Mouse (Mus musculus): Measurements from ENCODE around the gene Mypn. TPM values are rescaled to one million over a fixed set of nuclear protein-coding genes. Genes with fewer than 3 reads are reported as not detected.

Mypn gene
- polyA plus RNA-seq (2016; fragmentation: Nextera tagmentation; extraction: Ambion mirVana) = 0.08 and 0.76 TPM in 2 replicates

DNA sequence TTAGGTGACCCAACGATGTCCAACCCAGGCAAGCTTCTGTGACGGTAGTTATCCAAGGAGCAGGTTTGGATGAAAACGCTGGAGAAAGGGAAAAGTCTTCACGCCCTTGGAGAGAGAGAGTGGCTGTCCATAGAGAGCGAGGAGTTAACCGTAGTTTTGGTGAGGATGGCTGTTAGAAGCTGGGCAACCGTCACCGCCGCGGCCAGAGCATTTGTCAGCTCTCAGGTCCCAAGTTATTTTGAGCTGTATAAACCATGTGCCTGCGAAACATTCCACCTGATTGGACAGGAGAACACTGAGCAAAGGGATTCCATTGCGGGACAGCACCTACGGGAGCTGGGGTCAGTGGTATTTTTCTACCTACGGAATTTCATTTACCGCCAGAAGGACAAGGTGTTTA, at the start of gene Mypn:
Gene Mypn, minus strand, starts transcription at position 225 of the 400 bp plus-strand sequence.
- Histone ChIP-seq H3K27me3 (no peaks in the 10 kb centered on the region), H3K36me3 (no peaks in the 10 kb centered on the region), H3K4me1 (no peaks in the 10 kb centered on the region), H3K4me2 (replicated peaks) (no peak within 1 kb of the TSS), H3K27ac (no peak within 1 kb of the TSS), H3K4me3 (no peak within 1 kb of the TSS), H3K9me3 (replicated peaks) (no peaks in the 10 kb centered on the region), H3K9ac (no peak within 1 kb of the TSS)
- no peak for ATAC-seq (ENCODE audit: low FRiP score)
- WGBS = 89% methylated on average over 15 of the region's 15 CpGs

DNA sequence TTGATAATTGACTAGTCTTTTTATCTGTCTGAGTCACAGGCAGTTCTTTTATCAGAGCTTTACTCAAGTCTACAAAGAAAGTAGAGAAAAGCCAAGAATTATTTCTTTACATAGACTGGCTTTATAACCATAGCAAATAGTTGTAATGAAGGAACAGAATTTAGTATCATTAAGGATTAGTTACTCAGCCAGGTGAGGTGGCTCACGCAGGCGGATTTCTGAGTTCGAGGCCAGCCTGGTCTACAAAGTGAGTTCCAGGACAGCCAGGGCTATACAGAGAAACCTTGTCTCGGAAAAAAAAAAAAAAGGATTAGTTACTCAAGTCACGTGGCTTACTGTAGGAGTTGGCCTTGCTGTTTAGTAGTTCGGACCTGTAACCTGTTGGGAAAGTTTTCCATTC, 44.7 kb upstream of the Mypn start:
- Histone ChIP-seq H3K36me3 (peaks cover 19% of the 10 kb centered on the region), H3K4me3 (no peak overlapping the region), H3K9ac (no peak overlapping the region), H3K9me3 (replicated peaks) (no peaks in the 10 kb centered on the region), H3K27ac (no peak overlapping the region), H3K4me1 (peaks cover 6% of the 10 kb centered on the region; the same call in 1 of the 2 replicates), H3K4me2 (replicated peaks) (no peak overlapping the region), H3K27me3 (no peaks in the 10 kb centered on the region)
- no peak for ATAC-seq (ENCODE audit: low FRiP score)
- 95% methylated on average over 6 of the region's 6 CpGs for WGBS

DNA sequence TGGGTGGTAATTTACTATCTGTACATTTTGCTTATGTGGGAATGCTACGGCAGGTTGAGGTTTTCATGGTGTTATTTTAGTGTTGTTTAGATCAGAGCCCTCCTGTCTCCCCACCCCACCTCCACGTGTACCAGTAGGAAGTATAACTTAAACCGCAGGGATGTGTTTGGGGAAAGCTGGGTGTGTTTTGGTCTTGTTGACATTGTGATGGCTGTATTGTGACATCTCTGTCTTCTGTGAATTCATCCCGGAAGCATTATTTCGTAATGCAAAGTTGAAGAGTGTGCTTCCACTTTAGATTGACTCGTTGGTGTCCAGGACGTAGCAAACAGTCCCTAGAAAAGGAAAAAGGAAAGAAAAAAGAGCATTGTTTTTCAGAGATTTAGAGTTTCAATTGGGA, 43.7 kb upstream of the Mypn start:
- Histone ChIP-seq H3K4me3 (no peak overlapping the region), H3K9me3 (replicated peaks) (no peaks in the 10 kb centered on the region), H3K27me3 (no peaks in the 10 kb centered on the region), H3K9ac (no peak overlapping the region), H3K4me2 (replicated peaks) (no peak overlapping the region), H3K36me3 (peaks cover 16% of the 10 kb centered on the region), H3K4me1 (peaks cover 13% of the 10 kb centered on the region), H3K27ac (no peak overlapping the region)
- ATAC-seq (ENCODE audit: low FRiP score) = no peak
- WGBS = 88% methylated on average over 7 of the region's 7 CpGs

DNA sequence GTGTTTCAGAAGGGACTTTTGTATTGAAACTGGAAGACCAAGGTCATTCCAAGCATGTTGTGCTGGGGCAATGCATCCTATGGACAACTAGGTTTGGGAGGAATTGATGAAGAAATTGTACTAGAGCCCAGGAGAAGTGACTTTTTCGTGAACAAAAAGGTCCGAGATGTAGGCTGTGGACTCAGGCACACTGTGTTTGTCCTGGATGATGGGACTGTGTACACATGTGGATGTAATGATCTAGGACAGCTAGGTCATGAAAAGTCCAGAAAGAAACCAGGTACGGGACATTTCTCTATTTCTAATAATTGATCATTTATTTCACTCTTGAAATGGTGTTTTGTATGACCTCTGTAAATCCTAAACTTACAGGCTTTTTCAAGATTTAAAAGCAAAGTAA, 42.1 kb upstream of the Mypn start:
- no peak for ATAC-seq (ENCODE audit: low FRiP score)
- WGBS = 93% methylated on average over 3 of the region's 3 CpGs
- no peak overlapping the region for H3K27ac ChIP-seq
- peaks cover 10% of the 10 kb centered on the region for H3K36me3 ChIP-seq
- H3K27me3 ChIP-seq = no peaks in the 10 kb centered on the region
- H3K9me3 ChIP-seq (replicated peaks) = no peaks in the 10 kb centered on the region
- H3K9ac ChIP-seq = no peak overlapping the region
- no peak overlapping the region for H3K4me2 ChIP-seq (replicated peaks)
- no peak overlapping the region for H3K4me3 ChIP-seq
- peaks cover 18% of the 10 kb centered on the region for H3K4me1 ChIP-seq

DNA sequence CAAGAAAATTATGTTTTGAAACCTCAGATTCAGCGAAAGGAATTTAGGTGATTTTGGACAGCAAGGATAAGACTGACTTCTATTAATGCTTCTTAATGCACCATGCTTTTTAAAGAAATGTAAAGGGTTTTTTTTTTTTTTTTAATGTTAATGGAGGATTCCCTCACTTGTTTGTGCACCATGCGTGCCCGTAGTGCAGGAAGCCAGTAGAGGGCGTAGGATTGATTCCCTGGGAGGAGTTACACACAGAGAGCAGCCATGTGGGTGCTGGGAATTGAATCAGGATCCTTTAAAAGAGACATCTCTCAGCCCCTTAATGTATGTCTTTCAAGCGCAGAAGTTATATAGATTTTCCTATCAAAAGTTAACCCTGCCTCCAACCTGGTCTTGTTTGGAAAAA, 41.0 kb upstream of the Mypn start:
- 18% methylated on average over 5 of the region's 5 CpGs for WGBS
- H3K9ac ChIP-seq = peak overlapping the region; percentile 91
- no peaks in the 10 kb centered on the region for H3K27me3 ChIP-seq
- peak overlapping the region; percentile 94 for H3K4me3 ChIP-seq
- H3K4me2 ChIP-seq (replicated peaks) = peak overlapping the region; percentile 65
- H3K27ac ChIP-seq = no peak overlapping the region
- peaks cover 1% of the 10 kb centered on the region; the same call in 1 of the 2 replicates for H3K36me3 ChIP-seq
- ATAC-seq (ENCODE audit: low FRiP score) = no peak
- no peaks in the 10 kb centered on the region for H3K9me3 ChIP-seq (replicated peaks)
- H3K4me1 ChIP-seq = peaks cover 18% of the 10 kb centered on the region

DNA sequence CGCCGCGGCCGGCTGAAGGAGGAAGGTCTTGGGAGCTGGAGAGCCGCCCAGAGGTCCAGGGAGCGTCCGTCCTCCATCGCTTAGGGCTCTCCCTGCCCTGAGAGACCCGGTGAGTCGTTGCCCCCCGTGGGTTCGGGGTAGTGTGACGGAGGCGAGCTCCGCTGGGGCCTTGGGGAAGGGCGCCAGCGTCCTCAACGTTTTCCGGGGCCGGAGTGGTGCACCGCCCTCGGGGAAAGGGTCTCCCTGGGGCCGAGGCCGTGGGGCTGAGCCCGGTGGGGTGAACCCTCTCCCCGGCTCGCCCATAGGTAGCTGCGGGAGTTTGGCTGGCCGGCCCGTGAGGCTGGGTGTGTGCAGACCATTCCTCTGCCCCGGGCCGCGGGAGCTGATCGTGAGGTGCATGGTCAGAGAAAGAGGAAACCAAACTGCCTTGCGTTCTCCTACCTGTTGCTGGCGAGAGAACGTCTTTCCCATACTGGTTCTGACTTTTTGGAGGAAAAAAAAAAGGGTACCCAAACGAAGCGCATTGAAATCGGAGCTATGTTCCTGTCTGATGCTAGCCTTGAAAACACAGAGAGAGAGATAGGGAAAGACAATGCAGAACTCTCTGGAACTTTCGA, 40.4 kb upstream of the Mypn start:
- Histone ChIP-seq H3K4me1 (peaks cover 18% of the 10 kb centered on the region), H3K9me3 (replicated peaks) (no peaks in the 10 kb centered on the region), H3K36me3 (no peaks in the 10 kb centered on the region), H3K27me3 (no peaks in the 10 kb centered on the region), H3K27ac (peak overlapping the region; percentile 95), H3K4me2 (replicated peaks) (peak overlapping the region; percentile 65), H3K4me3 (peak overlapping the region; percentile 94), H3K9ac (peak overlapping the region; percentile 91)
- under 1% methylated on average over 36 of the region's 41 CpGs for WGBS
- ATAC-seq (ENCODE audit: low FRiP score) = peak; percentile 86

DNA sequence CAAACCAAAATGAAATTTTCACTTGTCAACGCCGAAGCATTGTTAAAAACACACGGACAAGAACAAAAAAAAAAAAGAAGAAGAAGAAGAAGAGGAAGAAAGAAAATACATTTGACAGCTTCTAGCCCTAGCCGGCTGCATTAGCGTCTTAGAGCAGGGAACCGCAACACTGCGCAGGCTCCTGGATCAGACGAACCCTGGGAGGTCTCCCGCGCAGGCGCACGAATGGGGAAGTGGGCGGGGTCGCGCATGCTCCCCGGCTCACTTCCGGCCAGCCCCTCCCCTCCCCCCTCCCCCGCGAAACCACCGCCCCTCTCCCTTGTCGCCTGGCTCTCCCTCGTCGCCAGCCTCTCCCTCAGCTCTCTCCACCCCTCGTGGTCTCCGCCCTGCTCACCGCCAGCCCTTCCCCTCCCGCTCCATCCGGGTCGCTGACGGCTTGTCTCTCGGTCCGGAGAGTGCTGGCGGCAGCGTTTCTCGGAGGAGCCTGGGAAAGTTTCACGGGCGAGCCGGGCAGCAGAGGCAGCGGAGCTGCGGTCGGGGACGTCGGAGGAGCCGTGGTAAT, 39.8 kb upstream of the Mypn start, which contains the start of gene Herc4:
Gene Herc4, plus strand, starts transcription at position 318 of the 562 bp plus-strand sequence.
- peak within 1 kb of the TSS; percentile 94 for H3K4me3 ChIP-seq
- H3K27ac ChIP-seq = peak within 1 kb of the TSS; percentile 95
- WGBS = 0% methylated on average over 34 of the region's 44 CpGs
- H3K36me3 ChIP-seq = no peaks in the 10 kb centered on the region
- peak within 1 kb of the TSS; percentile 91 for H3K9ac ChIP-seq
- H3K9me3 ChIP-seq (replicated peaks) = no peaks in the 10 kb centered on the region
- no peaks in the 10 kb centered on the region for H3K27me3 ChIP-seq
- H3K4me2 ChIP-seq (replicated peaks) = peak within 1 kb of the TSS; percentile 65
- H3K4me1 ChIP-seq = peaks cover 18% of the 10 kb centered on the region
- peak; percentile 99 for ATAC-seq (ENCODE audit: low FRiP score)

DNA sequence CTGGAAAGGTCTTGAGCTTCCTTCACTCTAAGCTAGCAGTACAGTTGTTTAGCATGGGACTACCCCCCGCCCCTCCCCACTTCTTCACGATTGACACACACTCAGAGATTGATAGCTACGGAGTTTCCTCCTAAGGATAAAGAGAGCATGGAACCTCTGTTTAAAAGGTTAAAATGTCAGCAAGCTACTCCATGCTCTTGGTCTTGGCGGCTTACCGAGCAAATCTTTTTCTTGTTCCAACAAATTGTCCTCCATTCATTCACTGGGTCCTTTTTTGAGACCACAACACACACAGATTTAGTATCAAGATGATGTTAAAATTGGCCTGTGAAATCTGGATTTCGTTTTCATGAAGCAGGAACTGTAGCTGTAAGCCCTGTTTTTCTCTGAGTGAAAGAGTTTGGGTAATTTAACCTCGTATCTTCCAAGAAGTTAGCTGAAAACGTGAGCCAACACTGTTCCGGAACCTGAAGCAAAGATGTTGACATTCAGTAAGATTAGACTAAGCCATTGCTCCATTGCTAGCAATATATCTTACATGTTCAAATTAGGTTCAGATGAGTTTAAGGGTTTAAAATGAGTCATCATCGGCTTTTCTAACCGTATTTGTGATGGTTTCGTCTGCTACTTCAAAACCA, 39.2 kb upstream of the Mypn start:
- Histone ChIP-seq H3K27me3 (no peaks in the 10 kb centered on the region), H3K4me2 (replicated peaks) (peak overlapping the region; percentile 65), H3K4me3 (peak overlapping the region; percentile 94), H3K9ac (peak overlapping the region; percentile 91), H3K27ac (no peak overlapping the region), H3K4me1 (peaks cover 18% of the 10 kb centered on the region), H3K9me3 (replicated peaks) (no peaks in the 10 kb centered on the region), H3K36me3 (no peaks in the 10 kb centered on the region)
- no peak for ATAC-seq (ENCODE audit: low FRiP score)
- 31% methylated on average over 12 of the region's 12 CpGs for WGBS

DNA sequence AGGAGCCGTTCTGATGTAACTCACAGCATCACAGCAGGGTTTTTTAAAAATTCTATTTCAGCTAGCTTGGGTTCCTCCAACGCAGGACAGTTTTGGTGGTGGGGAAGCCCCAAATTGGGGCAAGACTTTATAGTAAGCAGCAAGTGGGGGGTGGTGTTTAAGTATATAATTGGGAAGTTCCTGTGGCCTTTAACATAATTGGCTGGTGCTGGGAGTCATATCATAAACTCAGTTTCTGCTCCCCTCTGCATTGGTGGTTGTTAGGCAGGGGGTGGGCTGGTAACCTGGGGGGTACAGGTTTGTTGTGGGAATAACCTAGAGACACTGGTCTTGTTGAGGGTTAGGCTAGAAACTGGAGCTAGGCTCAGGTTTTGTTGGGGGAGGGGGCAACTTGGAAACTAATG, 37.1 kb upstream of the Mypn start:
- no peak overlapping the region for H3K4me2 ChIP-seq (replicated peaks)
- no peak overlapping the region for H3K27ac ChIP-seq
- H3K4me1 ChIP-seq = peaks cover 17% of the 10 kb centered on the region
- no peaks in the 10 kb centered on the region for H3K27me3 ChIP-seq
- H3K4me3 ChIP-seq = no peak overlapping the region
- WGBS = 74% methylated on average over 2 of the region's 2 CpGs
- ATAC-seq (ENCODE audit: low FRiP score) = no peak
- H3K36me3 ChIP-seq = no peaks in the 10 kb centered on the region
- H3K9me3 ChIP-seq (replicated peaks) = no peaks in the 10 kb centered on the region
- H3K9ac ChIP-seq = no peak overlapping the region

DNA sequence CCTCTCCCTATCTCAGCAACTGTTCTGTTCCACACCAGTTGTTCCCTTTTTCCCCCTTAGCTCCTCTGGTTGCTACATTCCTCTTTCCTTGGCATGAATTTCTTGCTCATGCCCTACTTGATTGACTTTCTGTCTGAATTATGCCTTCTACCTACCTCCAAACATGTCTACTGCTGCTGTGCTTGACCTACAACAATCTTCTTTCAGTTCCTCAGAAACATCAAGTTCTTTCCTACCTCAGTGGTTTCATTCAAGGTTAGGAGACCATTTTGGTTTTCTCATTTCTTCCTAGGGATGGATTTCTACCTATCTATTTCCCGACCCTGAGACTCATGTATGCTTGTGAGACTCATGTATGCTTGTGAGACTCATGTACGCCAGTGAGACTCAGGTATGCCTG, 36.1 kb upstream of the Mypn start:
- no peak for ATAC-seq (ENCODE audit: low FRiP score)
- Histone ChIP-seq H3K4me1 (peaks cover 13% of the 10 kb centered on the region), H3K27ac (no peak overlapping the region), H3K4me2 (replicated peaks) (no peak overlapping the region), H3K4me3 (no peak overlapping the region), H3K27me3 (no peaks in the 10 kb centered on the region), H3K9me3 (replicated peaks) (no peaks in the 10 kb centered on the region), H3K9ac (no peak overlapping the region), H3K36me3 (no peaks in the 10 kb centered on the region)
- 82% methylated on average over 2 of the region's 2 CpGs for WGBS

DNA sequence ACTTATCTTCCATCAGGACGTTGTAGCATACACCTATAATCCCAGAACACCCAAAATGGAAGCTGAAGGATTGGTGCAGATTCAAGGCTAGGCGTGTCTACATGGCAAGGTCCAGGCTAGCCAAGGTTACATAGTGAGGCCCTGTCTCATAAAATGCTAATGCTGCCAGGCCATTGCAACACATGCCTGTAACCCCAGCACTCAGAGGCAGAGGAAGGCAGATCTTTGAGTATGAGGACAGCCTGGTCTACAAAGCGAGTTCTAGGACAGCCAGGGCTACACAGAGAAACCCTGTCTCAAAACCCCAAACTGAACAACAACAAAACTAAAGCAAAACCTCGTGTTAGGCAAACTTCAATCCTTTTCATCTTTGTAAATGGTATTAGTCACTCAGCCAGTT, 34.3 kb upstream of the Mypn start:
- no peaks in the 10 kb centered on the region for H3K9me3 ChIP-seq (replicated peaks)
- no peak overlapping the region for H3K4me3 ChIP-seq
- peaks cover 11% of the 10 kb centered on the region for H3K4me1 ChIP-seq
- no peak for ATAC-seq (ENCODE audit: low FRiP score)
- no peaks in the 10 kb centered on the region for H3K27me3 ChIP-seq
- H3K27ac ChIP-seq = no peak overlapping the region
- H3K9ac ChIP-seq = no peak overlapping the region
- no peaks in the 10 kb centered on the region for H3K36me3 ChIP-seq
- WGBS = 75% methylated on average over 4 of the region's 4 CpGs
- no peak overlapping the region for H3K4me2 ChIP-seq (replicated peaks)

DNA sequence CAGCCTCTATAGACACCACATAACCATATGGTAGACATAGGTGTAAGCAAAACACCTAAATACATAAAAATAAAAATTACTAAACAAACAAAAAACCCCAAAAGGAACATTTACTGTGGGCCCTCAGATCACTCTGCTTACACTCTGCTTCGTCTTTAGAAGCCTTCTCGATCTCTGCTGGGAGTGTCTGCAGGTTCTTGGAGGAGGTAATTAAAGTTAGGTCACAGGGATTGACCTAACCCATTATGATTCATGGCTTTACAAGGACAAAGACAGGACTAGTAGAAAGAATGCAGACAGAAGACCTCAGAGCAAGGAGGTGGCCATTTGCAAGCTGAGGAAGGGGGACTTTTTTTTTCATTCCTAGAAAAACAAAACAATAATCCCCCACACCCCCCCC, 33.5 kb upstream of the Mypn start:
- H3K4me1 ChIP-seq = peaks cover 3% of the 10 kb centered on the region; the same call in 1 of the 2 replicates
- H3K9me3 ChIP-seq (replicated peaks) = no peaks in the 10 kb centered on the region
- H3K27me3 ChIP-seq = no peaks in the 10 kb centered on the region
- H3K9ac ChIP-seq = no peak overlapping the region
- no peak for ATAC-seq (ENCODE audit: low FRiP score)
- H3K36me3 ChIP-seq = no peaks in the 10 kb centered on the region
- no peak overlapping the region for H3K4me2 ChIP-seq (replicated peaks)
- H3K27ac ChIP-seq = no peak overlapping the region
- H3K4me3 ChIP-seq = no peak overlapping the region
- WGBS = 72% methylated on average over 2 of the region's 2 CpGs
